Mouse (Mus musculus) spleen, adult 2 months (tissue): ENCODE results near the gene Lyz1. TPM values are rescaled to one million over a fixed set of nuclear protein-coding genes. Genes with fewer than 3 reads are reported as not detected.
"Not testable (repeated sequence)": the region's sequence is repeated elsewhere in the genome, so short reads cannot be mapped to it uniquely, and the experiment has no call there.

ENCODE experiments used
- DNase-seq, 2 experiments: peaks; one replicate each; pipeline versions ENCODE4 v3.0.0 to v3.0.0-alpha.2; 2012 to 2021; ENCODE audit warnings: low spot score in 2 of 2, low read depth in 1 of 2
- H3K27ac ChIP-seq: fragments of 200-500 bp; 2 replicates; pipeline ENCODE4 v1.5.1; 2012; ENCODE audit warnings: low read length, inconsistent platforms; ENCODE audit not compliant: insufficient read depth
- H3K27me3 ChIP-seq: fragments of 200-500 bp; 2 replicates; pipeline ENCODE4 v1.6.1; 2012; ENCODE audit warnings: mild to moderate bottlenecking, moderate library complexity, low read length, inconsistent platforms; ENCODE audit not compliant: control insufficient read depth, insufficient read depth
- H3K36me3 ChIP-seq: fragments of 200-500 bp; 2 replicates; pipeline ENCODE4 v1.6.1; 2012; ENCODE audit warnings: mild to moderate bottlenecking, low read length, inconsistent platforms; ENCODE audit not compliant: control insufficient read depth, insufficient read depth
- H3K4me1 ChIP-seq: fragments of 200-500 bp; 2 replicates; pipeline ENCODE4 v1.6.1; 2011; ENCODE audit warnings: inconsistent platforms; ENCODE audit not compliant: control insufficient read depth, insufficient read depth, insufficient read length
- H3K4me3 ChIP-seq: fragments of 200-500 bp; 2 replicates; pipeline ENCODE4 v1.5.1; 2011; ENCODE audit warnings: mild to moderate bottlenecking, inconsistent platforms; ENCODE audit not compliant: insufficient read depth, insufficient read length; ENCODE audit errors: extremely low read depth
- CTCF ChIP-seq: fragments of 200-500 bp; IDR thresholded peaks from 2 replicates; pipeline ENCODE4 v1.5.1; 2011; ENCODE audit warnings: mild to moderate bottlenecking, inconsistent platforms; ENCODE audit not compliant: insufficient read depth, insufficient read length, insufficient replicate concordance; ENCODE audit errors: extremely low read depth
- POLR2A ChIP-seq: fragments of 200-500 bp; IDR thresholded peaks from 2 replicates; pipeline ENCODE4 v1.6.1; 2011; ENCODE audit warnings: low read depth, low read length, inconsistent platforms
- whole genome bisulfite sequencing: fragments of 180-500 bp; shearing (Covaris S2); methylation state at CpG from one replicate; pipeline ENCODE4 v1.1.7; 2018; 5-methylcytosine and 5-hydroxymethylcytosine counted together
- polyA plus RNA-seq: library from polyadenylated mRNA; depleted of rRNA; stranded (reverse); fragments of >200 nt; gene quantifications from 2 replicates; pipeline ENCODE4 v1.2.3, GENCODE M21; 2012

Lyz1 gene
- polyA plus RNA-seq, 1 experiment: 6.2 TPM

GRCm38 (mm10) chr10:117288197-117289033 is 4.3 kb downstream of the Lyz1 start:
- no peak for DNase-seq
- WGBS: 78% methylated on average over 9 of the region's 9 CpGs
- no peaks in the 10 kb centered on the region for H3K27me3 ChIP-seq
- H3K27ac ChIP-seq: no peak overlapping the region
- no peaks in the 10 kb centered on the region for H3K4me1 ChIP-seq
- H3K36me3 ChIP-seq: no peaks in the 10 kb centered on the region
- H3K4me3 ChIP-seq: no peak overlapping the region
- TF ChIP-seq POLR2A: no peak
- TF ChIP-seq CTCF: no peak

GRCm38 (mm10) chr10:117287226-117287850 is 5.3 kb downstream of the Lyz1 start:
- no peaks in the 10 kb centered on the region for H3K4me1 ChIP-seq
- H3K27me3 ChIP-seq: no peaks in the 10 kb centered on the region
- no peak overlapping the region for H3K4me3 ChIP-seq
- no peak overlapping the region for H3K27ac ChIP-seq
- H3K36me3 ChIP-seq: no peaks in the 10 kb centered on the region
- 75% methylated on average over 3 of the region's 3 CpGs for WGBS
- TF ChIP-seq CTCF (no peak), POLR2A (no peak)
- DNase-seq: no peak

GRCm38 (mm10) chr10:117286366-117286970 is 6.2 kb downstream of the Lyz1 start:
- DNase-seq: no peak
- Histone ChIP-seq H3K4me1 (no peaks in the 10 kb centered on the region), H3K4me3 (no peak overlapping the region), H3K27ac (no peak overlapping the region), H3K36me3 (no peaks in the 10 kb centered on the region), H3K27me3 (no peaks in the 10 kb centered on the region)
- no peak for TF ChIP-seq POLR2A
- WGBS: 92% methylated on average over 6 of the region's 6 CpGs

GRCm38 (mm10) chr10:117285584-117285983 is 7.1 kb downstream of the Lyz1 start:
- WGBS: 11% methylated on average over 4 of the region's 7 CpGs
- not testable (repeated sequence) for H3K27me3 ChIP-seq, H3K27ac ChIP-seq, H3K4me3 ChIP-seq, H3K4me1 ChIP-seq, H3K36me3 ChIP-seq, DNase-seq

GRCm38 (mm10) chr10:117284578-117285520 is 7.8 kb downstream of the Lyz1 start:
- no peaks in the 10 kb centered on the region for H3K27me3 ChIP-seq
- no peaks in the 10 kb centered on the region for H3K36me3 ChIP-seq
- WGBS: 85% methylated on average over 10 of the region's 10 CpGs
- H3K4me1 ChIP-seq: no peaks in the 10 kb centered on the region
- DNase-seq: no peak
- no peak overlapping the region; the same call in 1 of the 2 replicates for H3K27ac ChIP-seq
- no peak for TF ChIP-seq CTCF
- TF ChIP-seq POLR2A: no peak
- H3K4me3 ChIP-seq: no peak overlapping the region

GRCm38 (mm10) chr10:117283871-117284577 is 8.6 kb downstream of the Lyz1 start:
- H3K27ac ChIP-seq: no peak overlapping the region; the same call in 1 of the 2 replicates
- no peak overlapping the region for H3K4me3 ChIP-seq
- WGBS: 86% methylated on average over 7 of the region's 7 CpGs
- H3K36me3 ChIP-seq: no peaks in the 10 kb centered on the region
- H3K27me3 ChIP-seq: no peaks in the 10 kb centered on the region
- no peak for DNase-seq
- TF ChIP-seq CTCF: no peak
- TF ChIP-seq POLR2A: no peak
- H3K4me1 ChIP-seq: no peaks in the 10 kb centered on the region

- not testable (repeated sequence) for H3K27ac ChIP-seq, DNase-seq, H3K36me3 ChIP-seq, H3K4me3 ChIP-seq, H3K4me1 ChIP-seq, H3K27me3 ChIP-seq
- 83% methylated on average over 4 of the region's 4 CpGs for WGBS
Measured at GRCm38 (mm10) chr10:117283196-117283595, 9.5 kb downstream of the Lyz1 start.
